Mouse (Mus musculus) ES-Bruce4 (cell line): Measurements from ENCODE around the gene Slc39a13.

Experiments
- CTCF ChIP-seq: IDR thresholded peaks from one replicate; pipeline ENCODE4 v1.8.1; 2011; ENCODE audit warnings: low read depth, low read length
- EP300 ChIP-seq: IDR thresholded peaks from 2 replicates; pipeline ENCODE4 v1.6.1; 2011; ENCODE audit warnings: low read depth, low read length; ENCODE audit not compliant: insufficient read depth
- POLR2A ChIP-seq: IDR thresholded peaks from one replicate; pipeline ENCODE4 v1.8.1; 2011; ENCODE audit warnings: low read length; ENCODE audit not compliant: insufficient read depth

DNA sequence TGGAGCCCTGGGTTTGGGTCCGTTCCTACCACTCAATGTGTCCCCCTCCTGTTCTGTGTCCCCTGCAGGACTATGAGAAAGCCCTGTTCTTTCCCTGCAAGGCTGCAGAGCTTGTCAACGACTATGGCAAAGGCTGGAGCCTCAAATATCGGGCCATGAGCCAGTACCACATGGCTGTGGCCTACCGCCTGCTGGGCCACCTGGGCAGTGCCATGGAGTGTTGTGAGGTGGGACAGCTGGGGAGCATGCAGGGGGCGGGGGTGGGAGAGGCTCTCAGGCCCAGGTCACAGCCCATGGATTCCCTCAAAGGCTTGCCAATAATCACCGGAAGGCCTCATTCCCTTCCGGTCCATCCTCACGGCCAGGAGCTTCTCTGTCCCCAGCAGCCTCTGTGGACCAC is 28.4 kb downstream of the Slc39a13 start:
- TF ChIP-seq CTCF: no peak
- TF ChIP-seq POLR2A: no peak
- no peak for TF ChIP-seq EP300
